Mouse (Mus musculus) naive thymus-derived CD4-positive, alpha-beta T cell, adult 5 months (primary cell): ENCODE measurements around the gene Csrnp1. TPM values are rescaled to one million over a fixed set of nuclear protein-coding genes. Genes with fewer than 3 reads are reported as not detected.

ENCODE experiments used
- polyA plus RNA-seq: library from polyadenylated mRNA; unstranded; fragments of 100-300 nt; shearing (Covaris generic); gene quantifications from one replicate; pipeline ENCODE4 v1.2.1, GENCODE M21; 2017

Gene Csrnp1
- 168 TPM for polyA plus RNA-seq

GRCm38 (mm10) chr9:119984536-119985011, at the start of gene Csrnp1:
Gene Csrnp1 (minus strand): TSS chr9:119984658.

DNA sequence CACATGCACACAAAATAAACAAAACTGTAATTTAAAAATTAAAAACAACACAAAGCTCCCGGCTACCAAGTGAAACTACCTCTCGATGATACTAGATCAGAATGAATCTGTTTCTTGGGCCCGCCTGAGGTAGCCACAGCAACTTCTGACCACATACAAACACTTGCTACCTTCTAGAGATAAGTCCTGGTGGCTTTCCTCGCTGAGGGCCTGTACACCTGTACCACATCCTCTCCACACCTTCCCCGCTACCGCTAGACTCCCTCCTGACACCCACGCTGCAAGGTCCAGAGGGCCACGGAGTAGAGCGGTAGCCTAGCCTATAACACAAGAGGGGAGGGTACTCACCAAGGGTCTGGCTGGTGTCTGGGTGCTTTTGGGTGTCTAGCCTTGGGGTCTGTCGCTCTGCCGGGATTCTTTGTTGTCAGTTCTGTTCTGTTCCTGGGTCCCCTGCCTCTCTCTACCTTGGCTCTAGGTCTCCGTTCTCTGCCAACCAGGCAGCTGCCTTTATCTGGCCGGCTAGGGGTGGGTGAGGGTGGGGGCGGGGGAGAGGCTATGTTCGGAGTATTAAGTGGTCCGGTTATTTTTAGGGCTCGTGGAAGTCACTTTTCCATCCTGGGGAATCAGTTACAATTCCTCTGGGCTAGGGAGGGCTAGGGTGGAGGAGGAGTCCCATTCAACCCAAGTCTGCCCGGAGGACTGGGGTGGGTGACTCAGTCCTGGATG, 38.8 kb upstream of the Csrnp1 start, which contains the start of gene Xirp1:
Xirp1 (minus strand) TSS at position 513 of the 726 bp plus-strand sequence.

GRCm38 (mm10) chr9:119937005-119937773, 47.3 kb downstream of the Csrnp1 start, which contains the start of the genes Gorasp1 and Ttc21a:
Gene Gorasp1 (minus strand): TSS chr9:119937565.
Gene Ttc21a (plus strand): TSS chr9:119937606.

Other genes with a start within 250 kb of the Csrnp1 start
- gene Scn11a, start 159.2 kb downstream of the Csrnp1 start, polyA plus RNA-seq, result 0.11 TPM
- 78.2 TPM for gene Wdr48, start 89.8 kb downstream of the Csrnp1 start, polyA plus RNA-seq
- gene Gorasp1, start 47.1 kb downstream of the Csrnp1 start, polyA plus RNA-seq, result 5.6 TPM
- gene Ttc21a, start 47.1 kb downstream of the Csrnp1 start, polyA plus RNA-seq, result not detected
- gene Xirp1, start 38.9 kb upstream of the Csrnp1 start, polyA plus RNA-seq, result not detected
- not detected for gene Cx3cr1, start 85.2 kb upstream of the Csrnp1 start, polyA plus RNA-seq
- 15.3 TPM for gene Ccr8, start 107.5 kb upstream of the Csrnp1 start, polyA plus RNA-seq
- 83.0 TPM for gene Slc25a38, start 125.7 kb upstream of the Csrnp1 start, polyA plus RNA-seq
- gene Rpsa, start 143.0 kb upstream of the Csrnp1 start, polyA plus RNA-seq, result 2,035 TPM
- 0.17 TPM for gene Mobp, start 165.0 kb upstream of the Csrnp1 start, polyA plus RNA-seq